Mouse (Mus musculus): ENCODE results near the gene Stard7.

The Stard7 gene

DNA sequence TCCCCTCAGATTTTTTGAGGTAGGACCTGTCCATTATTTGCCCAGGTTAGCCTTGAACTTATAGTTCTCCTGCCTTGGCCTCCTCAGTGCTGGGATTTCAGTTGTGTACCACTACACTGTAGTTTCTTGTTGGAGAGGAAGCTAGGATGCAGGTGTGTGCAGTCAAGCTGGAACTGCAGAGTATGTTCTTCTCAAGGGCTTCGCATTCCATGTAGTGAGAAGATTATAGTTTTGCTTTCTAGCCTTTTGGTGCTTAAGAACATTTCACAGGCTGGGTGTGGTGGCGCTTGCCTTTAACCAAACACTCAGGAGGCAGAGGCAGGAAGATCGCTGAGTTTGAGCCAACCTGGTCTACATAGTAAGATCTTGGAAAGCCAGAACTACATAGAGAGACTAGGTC, 2.8 kb downstream of the Stard7 start:
- in situ Hi-C loops (cut with MboI, MseI), result no loop called here

DNA sequence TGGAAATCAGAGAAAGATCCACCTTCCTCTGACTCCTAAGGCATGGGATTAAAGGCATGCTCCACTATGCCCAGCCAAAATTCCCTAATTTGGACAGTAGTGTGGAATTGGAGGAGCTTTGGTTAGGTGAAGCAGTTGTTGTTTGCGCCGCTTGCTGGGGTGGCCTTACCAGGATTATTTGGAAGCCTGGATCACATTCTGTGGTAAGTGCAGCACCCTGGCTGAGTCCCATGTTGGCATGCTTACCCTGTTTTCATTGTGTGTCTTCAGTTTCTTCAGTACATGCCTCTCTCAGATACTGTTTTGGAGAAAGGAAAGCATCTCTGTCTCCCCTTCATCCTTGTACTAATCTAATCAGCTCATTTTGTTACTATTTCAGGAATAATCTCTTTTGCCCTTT, 4.6 kb downstream of the Stard7 start:
- in situ Hi-C loops (cut with MboI, MseI), result no loop called here

DNA sequence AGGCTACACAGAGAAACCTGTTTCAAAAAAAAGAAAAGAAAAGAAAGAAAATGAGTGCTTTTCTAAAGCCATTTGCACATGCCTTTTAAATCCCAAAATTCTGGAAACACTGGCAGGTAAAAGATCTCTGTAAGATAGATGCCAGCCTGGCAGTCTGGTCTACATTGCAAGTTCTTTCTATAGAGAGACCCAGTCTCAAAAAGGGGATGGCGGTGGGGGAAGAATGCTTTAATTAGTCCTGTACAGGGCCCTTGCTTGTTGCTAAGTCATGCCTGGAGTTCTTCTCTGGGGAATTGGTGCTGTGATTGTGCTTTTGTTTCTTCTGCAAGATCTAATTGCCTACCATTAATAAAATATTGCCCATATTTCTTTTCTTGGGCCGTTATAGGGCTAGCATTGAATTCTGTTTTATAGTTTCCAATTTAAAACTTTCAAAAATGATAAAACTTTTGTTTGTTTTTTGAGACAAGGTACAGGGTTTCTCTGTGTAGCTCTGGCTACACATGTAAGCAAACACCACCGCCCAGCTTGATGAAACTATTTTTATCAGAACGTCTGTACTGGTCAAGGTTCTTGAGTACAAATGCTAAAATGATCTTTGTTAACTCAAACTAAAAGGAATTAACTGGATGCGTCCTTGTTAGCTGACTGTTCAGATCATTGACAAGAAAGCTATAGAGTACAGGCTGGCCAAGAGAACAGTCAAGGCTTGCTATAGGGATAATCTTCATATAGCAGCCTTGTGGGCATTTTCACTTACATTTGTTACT, 5.7 kb downstream of the Stard7 start:
- in situ Hi-C loops (cut with MboI, MseI), result no loop called here

DNA sequence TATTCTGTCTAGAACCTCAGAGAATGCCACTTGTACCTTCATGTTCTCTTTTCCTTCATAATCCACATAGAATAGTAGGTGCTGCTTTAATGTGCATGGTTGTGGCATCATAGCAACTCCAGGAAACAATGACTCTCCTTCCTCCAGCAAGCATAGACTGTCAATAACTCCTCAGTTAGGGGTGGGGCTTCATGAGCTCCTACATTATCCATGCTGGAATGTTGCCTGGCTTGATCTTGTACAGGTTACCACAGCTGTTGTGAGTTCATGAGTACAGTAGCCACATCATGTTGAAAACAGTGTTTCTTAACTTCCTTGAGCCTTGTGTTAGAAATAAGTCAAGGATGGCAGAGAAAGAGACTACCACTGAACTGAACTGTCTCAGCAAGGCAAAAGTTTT, 8.1 kb downstream of the Stard7 start:
- in situ Hi-C loops (cut with MboI, MseI), result no loop called here

DNA sequence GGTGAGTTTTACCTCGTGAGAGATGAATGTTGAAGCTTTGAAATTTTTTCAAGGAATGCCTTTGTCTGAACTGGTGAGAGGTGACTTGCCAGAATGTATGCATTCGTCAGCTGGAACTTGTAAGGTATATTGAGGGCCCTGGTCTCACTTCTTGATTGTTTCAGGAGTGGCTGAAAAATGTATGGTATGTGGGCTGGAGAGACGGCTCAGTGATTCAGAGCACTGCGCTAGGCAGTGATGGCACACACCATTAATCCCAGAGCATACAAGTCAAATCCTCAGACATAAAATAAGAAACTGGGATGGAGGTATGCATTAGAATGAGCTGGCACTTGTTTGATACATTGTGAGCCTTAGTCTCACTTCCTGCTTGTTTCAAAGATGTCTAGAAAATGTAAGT, 22.2 kb downstream of the Stard7 start:
- in situ Hi-C loops (cut with MboI, MseI), result no loop called here

DNA sequence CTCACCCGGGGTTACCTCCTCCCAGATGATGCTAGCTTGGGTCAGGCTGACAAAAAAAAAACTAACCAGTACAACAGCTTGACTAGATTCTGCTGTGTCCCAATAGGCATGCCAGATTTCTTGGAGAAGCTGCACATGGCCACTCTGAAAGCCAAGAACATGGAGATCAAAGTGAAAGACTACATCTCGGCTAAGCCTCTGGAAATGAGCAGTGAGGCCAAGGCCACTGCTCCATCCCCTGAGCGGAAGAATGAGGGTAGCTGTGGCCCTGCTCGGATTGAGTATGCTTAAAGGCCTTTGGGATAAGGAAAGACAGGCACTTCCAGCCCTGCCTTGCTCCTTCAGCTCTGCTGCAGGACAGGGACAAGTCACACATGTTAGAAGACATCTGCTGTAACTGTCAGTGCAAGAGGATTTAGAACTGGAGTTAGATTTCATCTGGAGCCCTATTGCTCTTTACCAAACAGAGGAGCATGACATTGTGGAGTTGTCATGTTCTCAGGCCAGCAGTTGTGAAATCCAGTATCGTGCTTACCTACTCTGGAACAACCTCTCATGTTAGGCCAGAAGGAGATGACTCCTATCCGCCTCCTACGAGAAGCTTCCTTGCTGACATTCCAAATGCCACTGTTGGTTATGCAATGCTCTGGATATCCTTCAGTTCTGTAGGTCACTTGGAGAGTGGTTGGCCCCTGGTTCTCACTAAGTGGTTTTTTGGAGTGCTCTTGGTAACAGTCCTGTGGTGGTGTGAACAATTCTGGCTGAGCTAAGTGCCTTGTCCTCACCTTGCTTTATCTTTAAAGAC, 27.2 kb downstream of the Stard7 start:
- in situ Hi-C loops (cut with MboI, MseI), result loop anchor here in 1 of 2 experiments (5.0 kb wide), 1 partner anchor 35 kb away; no protein-coding TSS in a partner anchor

DNA sequence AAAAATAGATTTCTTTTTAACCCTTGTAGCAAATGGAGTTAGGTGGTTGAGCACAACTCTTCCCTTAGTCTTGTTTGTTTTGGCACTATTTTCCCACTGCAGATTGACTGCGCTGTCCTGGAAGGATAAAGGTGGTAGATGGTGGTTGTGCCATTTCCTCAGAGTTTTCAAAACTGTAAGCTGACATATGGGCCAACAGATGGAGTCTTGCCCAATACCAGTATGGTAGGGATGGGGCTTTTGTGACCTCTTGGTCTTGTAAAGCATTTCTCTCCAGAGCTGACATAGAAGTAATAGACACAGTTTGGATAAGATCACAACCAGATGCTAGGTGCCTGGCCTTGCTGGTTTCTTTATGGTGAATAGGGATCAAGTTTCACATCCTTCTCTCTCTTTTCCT, 28.0 kb downstream of the Stard7 start:
- in situ Hi-C loops (cut with MboI, MseI), result loop anchor here in 1 of 2 experiments (5.0 kb wide), 1 partner anchor 36 kb away; no protein-coding TSS in a partner anchor

DNA sequence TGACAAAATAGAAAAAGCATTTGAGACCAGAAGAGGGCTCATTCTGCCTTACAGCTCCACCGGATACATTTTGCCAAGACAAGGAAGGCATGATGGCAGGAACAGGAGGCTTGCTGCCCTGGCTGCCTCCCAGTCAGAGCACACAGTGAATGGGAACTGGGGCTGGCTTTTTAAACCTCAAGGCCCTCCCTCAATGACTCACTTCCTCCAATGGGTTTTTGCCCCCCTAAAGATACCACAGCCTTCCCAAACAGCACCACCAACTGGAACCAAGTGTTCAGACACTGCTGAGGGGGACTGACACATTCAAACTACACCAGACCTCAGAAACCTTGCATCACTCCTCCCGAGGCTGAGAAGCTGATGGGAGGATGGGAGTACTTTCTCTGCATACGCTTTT, 30.7 kb downstream of the Stard7 start:
- in situ Hi-C loops (cut with MboI, MseI), result loop anchor here in 1 of 2 experiments (10.0 to 25.0 kb wide), 2 partner anchors 46 to 1887 kb away; partner anchors contain the start of gene Slc20a1

DNA sequence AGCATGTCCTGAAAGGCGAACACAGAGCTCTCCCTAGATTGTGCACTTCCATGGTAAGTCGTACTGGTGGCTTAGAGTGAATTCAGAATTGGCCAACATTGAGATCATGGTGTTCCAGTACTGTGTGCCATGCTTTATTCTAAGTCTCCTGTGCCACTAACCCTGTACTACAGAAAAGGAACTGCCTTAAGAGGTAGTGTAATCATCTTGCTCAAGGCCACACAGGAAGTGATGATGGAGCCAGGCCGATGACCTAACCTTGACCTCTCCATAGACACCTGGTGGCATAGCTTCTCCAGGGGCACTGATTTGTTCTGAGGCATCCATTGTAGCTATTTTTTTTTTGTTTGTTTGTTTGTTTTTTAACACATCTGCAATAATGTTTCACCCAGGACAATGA, 31.9 kb downstream of the Stard7 start:
- in situ Hi-C loops (cut with MboI, MseI), result loop anchor here in 1 of 2 experiments (10.0 to 25.0 kb wide), 2 partner anchors 47 to 1885 kb away; partner anchors contain the start of gene Slc20a1

DNA sequence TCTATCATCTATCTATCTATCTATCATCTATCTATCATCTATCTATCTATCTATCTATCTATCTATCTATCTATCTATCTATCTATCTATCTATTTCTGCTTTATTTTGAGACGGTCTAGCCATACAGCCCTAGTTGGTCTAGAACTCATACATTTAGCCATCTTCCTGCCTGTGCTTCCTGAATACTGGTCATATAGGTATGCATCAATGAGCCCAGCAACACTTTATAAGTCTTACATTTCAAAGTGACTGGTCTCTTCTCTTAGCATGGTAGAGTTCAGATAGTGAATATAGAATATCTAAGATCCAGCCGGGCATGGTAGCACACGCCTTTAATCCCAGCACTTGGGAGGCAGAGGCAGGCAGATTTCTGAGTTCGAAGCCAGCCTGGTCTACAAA, 34.2 kb downstream of the Stard7 start:
- in situ Hi-C loops (cut with MboI, MseI), result loop anchor here in 1 of 2 experiments (10.0 to 25.0 kb wide), 2 partner anchors 49 to 1883 kb away; partner anchors contain the start of gene Slc20a1

DNA sequence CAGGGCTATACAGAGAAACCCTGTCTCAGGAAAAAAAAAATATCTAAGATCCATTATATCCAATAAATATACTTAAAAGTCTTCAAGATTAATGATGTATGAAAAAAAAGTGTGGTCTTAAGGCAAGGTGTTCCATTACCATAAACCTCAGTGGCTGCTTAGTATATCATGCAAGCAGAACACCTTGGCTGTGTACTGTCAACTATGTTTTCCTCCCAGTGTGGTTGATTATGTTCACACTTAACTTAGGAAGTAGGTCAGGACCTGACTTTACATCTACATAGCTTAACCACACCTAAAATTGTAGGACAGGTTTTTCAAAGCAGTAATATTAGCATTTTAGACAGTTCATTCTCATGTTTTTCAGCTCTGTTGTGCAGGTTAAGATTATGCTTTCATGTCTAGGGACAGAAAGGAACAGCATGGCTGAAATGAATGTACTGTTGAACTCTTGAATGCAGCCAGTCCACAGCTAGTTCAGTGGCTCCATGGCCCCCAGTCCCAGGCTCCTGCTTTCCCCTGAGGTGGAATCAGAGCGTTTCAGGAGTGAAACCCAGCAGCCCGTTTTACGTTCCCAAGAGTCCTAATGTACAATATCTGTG, 34.7 kb downstream of the Stard7 start:
- in situ Hi-C loops (cut with MboI, MseI), result loop anchor here (5.0 to 25.0 kb wide), 3 partner anchors 38 to 1883 kb away; partner anchors contain the start of gene Slc20a1 (in 1 of the 2)

DNA sequence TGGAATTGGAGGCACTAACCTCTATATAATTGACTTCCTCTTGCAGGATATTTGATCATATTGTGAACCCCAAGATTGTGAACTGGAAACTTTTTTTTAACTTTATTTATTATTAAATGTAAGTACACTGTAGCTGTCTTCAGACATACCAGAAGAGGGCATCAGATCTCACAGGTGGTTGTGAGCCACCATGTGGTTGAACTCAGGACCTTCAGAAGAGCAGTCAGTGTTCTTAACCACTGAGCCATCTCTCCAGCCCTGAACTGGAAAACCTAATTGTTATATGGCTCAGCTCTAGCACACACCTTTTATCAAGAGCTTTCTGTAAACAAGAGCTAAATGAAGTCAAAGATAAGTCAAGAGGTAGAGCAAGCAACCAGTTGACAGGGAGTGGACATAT, 36.1 kb downstream of the Stard7 start:
- in situ Hi-C loops (cut with MboI, MseI), result loop anchor here (5.0 to 25.0 kb wide), 3 partner anchors 36 to 1881 kb away; partner anchors contain the start of gene Slc20a1 (in 1 of the 2)

DNA sequence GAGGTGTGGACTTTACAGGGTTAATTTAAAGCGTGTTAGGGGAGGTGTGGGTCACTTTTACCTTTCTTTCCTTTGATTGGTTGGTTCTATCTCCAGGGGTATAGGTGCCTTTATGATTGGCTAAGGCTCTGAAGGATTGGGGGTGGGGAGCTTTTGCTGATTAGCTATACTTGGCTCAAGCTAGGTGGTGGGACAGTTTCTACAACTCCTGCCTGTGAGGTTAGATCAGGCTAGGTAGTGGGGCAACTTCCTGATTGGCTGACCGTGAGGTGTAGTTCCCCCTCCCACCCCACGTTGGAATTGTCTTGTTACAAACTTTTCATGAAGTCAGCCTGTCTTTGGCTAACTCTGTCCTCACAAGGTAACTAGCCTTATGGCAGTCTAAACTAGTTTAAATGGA, 37.2 kb downstream of the Stard7 start:
- in situ Hi-C loops (cut with MboI, MseI), result loop anchor here (5.0 to 25.0 kb wide), 3 partner anchors 35 to 1880 kb away; partner anchors contain the start of gene Slc20a1 (in 1 of the 2)

DNA sequence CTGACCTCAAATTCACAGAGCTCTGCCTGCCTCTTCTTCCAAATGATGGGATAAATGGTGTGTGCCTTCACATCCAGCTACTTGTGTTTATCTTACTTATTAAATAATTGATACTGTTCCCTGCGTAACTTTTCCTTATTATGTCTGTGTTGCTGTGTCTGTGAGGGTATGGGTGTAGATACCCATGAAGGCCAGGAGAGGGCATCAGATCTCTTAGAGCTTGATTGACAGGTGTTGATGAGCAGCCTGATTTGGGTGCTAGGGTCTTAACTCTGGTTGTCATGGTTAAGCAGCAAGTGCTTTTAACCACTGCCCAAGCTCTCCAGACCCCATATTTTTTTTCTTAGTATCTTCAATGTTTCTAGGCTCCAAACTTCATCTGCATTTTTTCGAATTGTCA, 38.6 kb downstream of the Stard7 start:
- in situ Hi-C loops (cut with MboI, MseI), result loop anchor here (5.0 to 25.0 kb wide), 3 partner anchors 34 to 1879 kb away; partner anchors contain the start of gene Slc20a1 (in 1 of the 2)

DNA sequence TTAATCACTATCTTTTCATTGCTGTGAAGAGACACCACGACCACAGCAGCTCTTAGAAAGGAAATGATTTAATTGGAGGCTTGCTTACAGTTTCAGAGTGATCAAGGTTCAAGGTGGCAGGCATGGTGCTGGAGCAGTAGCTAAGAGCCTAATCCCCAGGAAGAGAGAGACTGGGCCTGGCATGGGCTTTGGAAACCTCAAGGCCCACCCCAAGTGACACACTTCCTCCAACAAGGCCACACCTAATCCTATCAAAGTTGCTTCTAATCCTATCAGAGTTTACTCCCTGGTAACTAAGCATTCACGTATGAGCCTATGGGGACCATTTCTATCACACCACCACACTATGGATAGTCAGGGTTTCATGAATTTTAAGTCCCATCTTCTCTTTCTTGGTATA, 40.2 kb downstream of the Stard7 start:
- in situ Hi-C loops (cut with MboI, MseI), result loop anchor here in 1 of 2 experiments (25.0 kb wide), 1 partner anchor 1877 kb away; the partner anchor contains the start of gene Slc20a1

DNA sequence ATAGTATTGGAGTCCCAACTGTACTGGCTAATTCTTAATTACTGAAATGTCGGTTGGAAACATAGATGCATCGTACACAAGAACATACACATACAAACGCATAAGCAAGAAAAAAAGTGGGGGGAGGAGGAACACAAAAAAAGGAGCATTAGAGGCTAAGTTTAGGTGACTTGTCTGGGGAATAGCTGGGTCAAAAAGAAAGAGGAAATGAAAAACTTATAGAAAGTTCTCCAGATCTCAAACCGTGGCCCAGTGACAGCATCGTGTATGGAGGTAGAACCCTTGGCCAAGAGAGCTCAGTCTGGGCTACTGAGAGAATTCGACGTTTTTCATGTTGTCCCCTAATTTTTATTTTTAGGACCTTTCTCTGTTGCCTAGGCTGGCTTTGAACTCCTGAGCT, 40.7 kb downstream of the Stard7 start:
- in situ Hi-C loops (cut with MboI, MseI), result loop anchor here in 1 of 2 experiments (25.0 kb wide), 1 partner anchor 1877 kb away; the partner anchor contains the start of gene Slc20a1

DNA sequence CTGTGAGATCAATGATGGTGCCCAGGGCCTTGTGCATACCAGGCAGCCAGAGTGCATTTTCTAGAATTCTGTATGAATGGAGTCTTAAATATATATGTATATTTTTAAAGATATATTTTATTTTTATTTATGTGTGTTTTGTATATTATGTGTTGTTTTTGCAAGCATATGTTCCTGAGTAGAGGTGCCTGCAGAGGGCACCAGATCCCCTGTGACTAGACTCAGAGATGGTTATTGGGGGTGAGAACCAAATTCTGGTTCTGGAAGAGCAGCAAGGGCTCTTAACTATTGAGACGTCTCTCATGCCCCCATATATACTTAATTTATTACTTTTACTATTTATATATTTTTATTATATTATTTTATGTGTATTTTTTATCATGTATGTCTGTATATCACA, 41.2 kb downstream of the Stard7 start:
- in situ Hi-C loops (cut with MboI, MseI), result loop anchor here in 1 of 2 experiments (25.0 kb wide), 1 partner anchor 1876 kb away; the partner anchor contains the start of gene Slc20a1

DNA sequence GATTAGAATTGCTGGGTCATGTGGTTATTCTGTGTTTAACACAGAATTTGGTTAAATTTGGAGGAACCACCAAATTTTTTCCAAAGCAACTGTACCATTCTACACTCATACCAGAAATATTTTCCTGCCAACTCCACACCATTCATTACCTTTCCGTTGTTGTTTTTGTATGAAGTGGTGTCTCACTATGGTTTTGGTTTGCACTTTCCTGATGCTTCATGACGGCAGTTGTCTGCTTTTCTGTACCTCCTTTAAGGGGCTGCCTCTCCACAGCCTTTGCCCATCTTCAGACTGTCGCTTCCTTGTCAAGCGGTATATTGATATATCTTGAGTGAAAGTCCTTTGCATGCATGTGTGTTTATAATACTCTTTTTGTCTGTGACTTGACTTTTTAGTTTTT, 42.8 kb downstream of the Stard7 start:
- in situ Hi-C loops (cut with MboI, MseI), result loop anchor here in 1 of 2 experiments (25.0 kb wide), 1 partner anchor 1874 kb away; the partner anchor contains the start of gene Slc20a1

DNA sequence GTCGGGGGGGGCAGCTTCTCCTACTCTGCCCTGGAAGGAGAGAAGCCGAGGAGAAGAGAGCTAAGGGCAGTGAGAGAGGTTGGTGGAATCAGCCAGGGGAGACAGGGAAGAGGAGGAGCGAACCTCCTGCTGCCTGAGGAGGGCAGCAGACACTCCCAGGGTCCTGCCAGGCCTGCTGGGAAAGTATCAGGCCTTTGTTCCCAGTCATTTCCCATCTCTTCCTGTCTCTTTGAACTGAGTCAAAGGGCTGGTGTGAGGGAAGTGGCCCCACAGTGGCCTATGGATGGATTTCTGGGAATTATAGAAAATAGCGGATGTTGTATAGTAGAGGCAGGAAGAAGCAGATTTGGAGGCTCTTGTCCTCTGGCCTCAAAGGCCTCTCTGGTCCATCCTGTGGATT, 43.9 kb downstream of the Stard7 start:
- in situ Hi-C loops (cut with MboI, MseI), result loop anchor here in 1 of 2 experiments (25.0 kb wide), 1 partner anchor 1873 kb away; the partner anchor contains the start of gene Slc20a1

DNA sequence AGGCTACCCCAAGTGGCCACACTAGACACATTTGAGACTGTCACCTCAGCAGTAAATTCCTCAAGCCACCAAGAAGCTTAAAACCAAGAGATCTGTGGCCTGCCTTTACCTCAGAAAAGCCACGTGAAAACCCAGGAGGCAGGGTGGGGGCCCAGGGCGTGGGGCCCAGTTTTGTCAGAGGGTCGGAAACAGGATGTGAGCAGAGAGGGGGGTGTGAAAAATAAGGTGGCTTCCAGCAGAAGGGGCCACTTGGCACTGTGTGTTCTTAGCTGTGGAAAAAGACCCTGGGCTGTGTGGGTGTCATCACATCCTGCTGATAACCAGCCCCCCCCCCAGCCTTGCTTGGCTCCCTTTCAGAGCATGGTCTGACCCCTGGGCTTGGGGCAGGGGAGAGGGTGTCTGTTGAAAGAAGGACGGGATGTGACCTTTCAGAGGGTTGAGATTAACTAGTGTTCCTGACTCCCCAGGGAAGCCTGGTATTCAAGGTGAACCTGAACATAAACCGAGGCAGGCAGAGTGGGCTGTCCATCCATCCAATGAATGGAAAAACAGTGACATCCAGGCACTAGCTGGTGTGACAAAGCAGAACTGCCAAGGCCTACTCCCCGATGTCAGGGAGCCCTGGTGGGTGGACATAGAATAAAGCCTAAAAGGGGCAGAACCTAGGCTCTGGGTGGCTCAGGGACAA, 44.6 kb downstream of the Stard7 start:
- in situ Hi-C loops (cut with MboI, MseI), result loop anchor here in 1 of 2 experiments (25.0 kb wide), 1 partner anchor 1873 kb away; the partner anchor contains the start of gene Slc20a1
